Mouse (Mus musculus): ENCODE data around the gene Clip1. TPM values are rescaled to one million over a fixed set of nuclear protein-coding genes. Genes with fewer than 3 reads are reported as not detected.

Clip1 gene
- polyA plus RNA-seq, 1 experiment from 2014 or later, result 53.2 TPM

GRCm38 (mm10) chr5:123696244-123696643, 11.8 kb upstream of the Clip1 start:
- no peak for ATAC-seq (ENCODE audit: insufficient number of reproducible peaks, insufficient read depth, low FRiP score, low TSS enrichment)
- Histone ChIP-seq H3K4me1 (0 out of 2 replicates have a peak, but pooled peaks cover 2% of the 10 kb centered on the region), H3K9me3 (no peaks in the 10 kb centered on the region), H3K27ac (no peak overlapping the region), H3K36me3 (peaks cover 35% of the 10 kb centered on the region), H3K9ac (no peak overlapping the region), H3K4me2 (replicated peaks) (no peak overlapping the region), H3K4me3 (no peak overlapping the region), H3K27me3 (no peaks in the 10 kb centered on the region)
- 95% methylated on average over 7 of the region's 7 CpGs for WGBS

GRCm38 (mm10) chr5:123694468-123694867, 10.1 kb upstream of the Clip1 start:
- Histone ChIP-seq H3K9me3 (no peaks in the 10 kb centered on the region), H3K4me2 (replicated peaks) (no peak overlapping the region), H3K4me1 (0 out of 2 replicates have a peak, but pooled peaks cover 2% of the 10 kb centered on the region), H3K4me3 (no peak overlapping the region), H3K9ac (no peak overlapping the region), H3K27me3 (no peaks in the 10 kb centered on the region), H3K27ac (no peak overlapping the region), H3K36me3 (peaks cover 21% of the 10 kb centered on the region)
- no peak for ATAC-seq (ENCODE audit: insufficient number of reproducible peaks, insufficient read depth, low FRiP score, low TSS enrichment)
- 52% methylated on average over 6 of the region's 6 CpGs for WGBS

GRCm38 (mm10) chr5:123683377-123684220, 819 bp downstream of the Clip1 start:
- H3K36me3 ChIP-seq, result no peaks in the 10 kb centered on the region
- peaks cover 12% of the 10 kb centered on the region for H3K4me1 ChIP-seq
- H3K9ac ChIP-seq, result peak overlapping the region; percentile 97
- peak overlapping the region; percentile 97 for H3K27ac ChIP-seq
- H3K4me2 ChIP-seq (replicated peaks), result peak overlapping the region; percentile 68
- no peaks in the 10 kb centered on the region for H3K27me3 ChIP-seq
- WGBS, result under 1% methylated on average over 84 of the region's 92 CpGs
- H3K4me3 ChIP-seq, result peak overlapping the region; percentile 95
- H3K9me3 ChIP-seq, result no peaks in the 10 kb centered on the region
- ATAC-seq (ENCODE audit: insufficient number of reproducible peaks, insufficient read depth, low FRiP score, low TSS enrichment), result peak; percentile 35; the same call in 1 of the 2 replicates

- Histone ChIP-seq H3K4me1 (peaks cover 12% of the 10 kb centered on the region), H3K4me3 (peak overlapping the region; percentile 95), H3K36me3 (no peaks in the 10 kb centered on the region), H3K9me3 (no peaks in the 10 kb centered on the region), H3K27ac (no peak overlapping the region), H3K9ac (peak overlapping the region; percentile 97), H3K27me3 (no peaks in the 10 kb centered on the region), H3K4me2 (replicated peaks) (peak overlapping the region; percentile 68)
- ATAC-seq (ENCODE audit: insufficient number of reproducible peaks, insufficient read depth, low FRiP score, low TSS enrichment), result no peak
- 2% methylated on average over 6 of the region's 6 CpGs for WGBS
Observed at GRCm38 (mm10) chr5:123683043-123683376, 1.4 kb downstream of the Clip1 start.

GRCm38 (mm10) chr5:123682372-123682771, 2.0 kb downstream of the Clip1 start:
- H3K27ac ChIP-seq, result no peak overlapping the region
- H3K4me2 ChIP-seq (replicated peaks), result peak overlapping the region; percentile 68
- H3K9ac ChIP-seq, result no peak overlapping the region
- H3K9me3 ChIP-seq, result no peaks in the 10 kb centered on the region
- no peaks in the 10 kb centered on the region for H3K27me3 ChIP-seq
- H3K36me3 ChIP-seq, result 0 out of 2 replicates have a peak, but pooled peaks cover 1% of the 10 kb centered on the region
- WGBS, result 37% methylated on average over 4 of the region's 4 CpGs
- H3K4me3 ChIP-seq, result 0 out of 2 replicates have a peak overlapping the region, but pooled peaks have one; percentile 95
- ATAC-seq (ENCODE audit: insufficient number of reproducible peaks, insufficient read depth, low FRiP score, low TSS enrichment), result no peak
- H3K4me1 ChIP-seq, result peaks cover 12% of the 10 kb centered on the region

- peaks cover 7% of the 10 kb centered on the region for H3K4me1 ChIP-seq
- WGBS, result 43% methylated on average over 5 of the region's 5 CpGs
Observed at GRCm38 (mm10) chr5:123679546-123680263, 4.7 kb downstream of the Clip1 start.

GRCm38 (mm10) chr5:123679106-123679505, 5.3 kb downstream of the Clip1 start:
- Histone ChIP-seq H3K4me3 (no peak overlapping the region), H3K9me3 (no peaks in the 10 kb centered on the region), H3K4me1 (peaks cover 7% of the 10 kb centered on the region), H3K27me3 (no peaks in the 10 kb centered on the region), H3K9ac (no peak overlapping the region), H3K4me2 (replicated peaks) (no peak overlapping the region), H3K36me3 (0 out of 2 replicates have a peak, but pooled peaks cover 4% of the 10 kb centered on the region), H3K27ac (no peak overlapping the region)
- no peak for ATAC-seq (ENCODE audit: insufficient number of reproducible peaks, insufficient read depth, low FRiP score, low TSS enrichment)
- WGBS, result 82% methylated on average over 3 of the region's 3 CpGs

More at GRCm38 (mm10) chr5:123679546-123680263, 4.7 kb downstream of the Clip1 start:
- H3K27me3 ChIP-seq, result no peaks in the 10 kb centered on the region
- H3K9me3 ChIP-seq, result no peaks in the 10 kb centered on the region
- H3K9ac ChIP-seq, result no peak overlapping the region
- no peak overlapping the region for H3K27ac ChIP-seq
- H3K4me3 ChIP-seq, result no peak overlapping the region
- no peak overlapping the region for H3K4me2 ChIP-seq (replicated peaks)
- ATAC-seq (ENCODE audit: insufficient number of reproducible peaks, insufficient read depth, low FRiP score, low TSS enrichment), result no peak
- H3K36me3 ChIP-seq, result 0 out of 2 replicates have a peak, but pooled peaks cover 4% of the 10 kb centered on the region

- Histone ChIP-seq H3K4me3 (no peak overlapping the region), H3K27me3 (no peaks in the 10 kb centered on the region), H3K4me1 (peaks cover 9% of the 10 kb centered on the region), H3K27ac (no peak overlapping the region), H3K4me2 (replicated peaks) (no peak overlapping the region), H3K9me3 (no peaks in the 10 kb centered on the region), H3K9ac (no peak overlapping the region), H3K36me3 (0 out of 2 replicates have a peak, but pooled peaks cover 4% of the 10 kb centered on the region)
- ATAC-seq (ENCODE audit: insufficient number of reproducible peaks, insufficient read depth, low FRiP score, low TSS enrichment), result no peak
- 90% methylated on average over 9 of the region's 9 CpGs for WGBS
Observed at GRCm38 (mm10) chr5:123675717-123676116, 8.7 kb downstream of the Clip1 start.

- no peak overlapping the region for H3K4me3 ChIP-seq
- ATAC-seq (ENCODE audit: insufficient number of reproducible peaks, insufficient read depth, low FRiP score, low TSS enrichment), result no peak
- no peak overlapping the region for H3K4me2 ChIP-seq (replicated peaks)
- H3K27ac ChIP-seq, result no peak overlapping the region
- H3K4me1 ChIP-seq, result peaks cover 14% of the 10 kb centered on the region
- H3K27me3 ChIP-seq, result no peaks in the 10 kb centered on the region
- H3K9ac ChIP-seq, result no peak overlapping the region
- 40% methylated on average over 3 of the region's 3 CpGs for WGBS
- H3K36me3 ChIP-seq, result 0 out of 2 replicates have a peak, but pooled peaks cover 4% of the 10 kb centered on the region
- no peaks in the 10 kb centered on the region for H3K9me3 ChIP-seq
Observed at GRCm38 (mm10) chr5:123675221-123675620, 9.2 kb downstream of the Clip1 start.

GRCm38 (mm10) chr5:123671473-123671820, 13.0 kb downstream of the Clip1 start:
- peak overlapping the region; percentile 64; the same call in 1 of the 2 replicates for H3K27ac ChIP-seq
- no peak overlapping the region for H3K4me3 ChIP-seq
- H3K4me2 ChIP-seq (replicated peaks), result no peak overlapping the region
- no peaks in the 10 kb centered on the region for H3K9me3 ChIP-seq
- ATAC-seq (ENCODE audit: insufficient number of reproducible peaks, insufficient read depth, low FRiP score, low TSS enrichment), result no peak
- H3K27me3 ChIP-seq, result no peaks in the 10 kb centered on the region
- no peaks in the 10 kb centered on the region for H3K36me3 ChIP-seq
- peaks cover 22% of the 10 kb centered on the region for H3K4me1 ChIP-seq
- no peak overlapping the region for H3K9ac ChIP-seq
- WGBS, result 60% methylated on average over 3 of the region's 3 CpGs

GRCm38 (mm10) chr5:123670800-123671472, 13.5 kb downstream of the Clip1 start:
- no peaks in the 10 kb centered on the region for H3K27me3 ChIP-seq
- H3K4me3 ChIP-seq, result no peak overlapping the region
- ATAC-seq (ENCODE audit: insufficient number of reproducible peaks, insufficient read depth, low FRiP score, low TSS enrichment), result no peak
- H3K4me2 ChIP-seq (replicated peaks), result 0 out of 2 replicates have a peak overlapping the region, but pooled peaks have one; percentile 3
- WGBS, result 13% methylated on average over 14 of the region's 14 CpGs
- H3K9me3 ChIP-seq, result no peaks in the 10 kb centered on the region
- peaks cover 26% of the 10 kb centered on the region for H3K4me1 ChIP-seq
- no peaks in the 10 kb centered on the region for H3K36me3 ChIP-seq
- H3K27ac ChIP-seq, result peak overlapping the region; percentile 64
- H3K9ac ChIP-seq, result no peak overlapping the region

Measured in embryonic facial prominence, embryonic 12.5 days (tissue).